Mouse (Mus musculus) layer of hippocampus, postnatal 10 days (tissue): ENCODE results near the gene Tmem248. TPM values are rescaled to one million over a fixed set of nuclear protein-coding genes. Genes with fewer than 3 reads are reported as not detected.

Source experiments
- DNase-seq, 2 experiments: peaks; one replicate each; pipeline ENCODE4 v3.0.0; 2021; ENCODE audit warnings: low spot score in 2 of 2
- total RNA-seq, 2 experiments: library from RNA; stranded (reverse); gene quantifications; 2 replicates each; pipeline ENCODE4 v1.2.3; 2021

Tmem248 gene
- total RNA-seq, 2 experiments from 2014 or later, result 36.1 to 37.0 TPM

- DNase-seq, result no peak
Observed at GRCm38 (mm10) chr5:130200233-130201029, 16.4 kb upstream of the Tmem248 start.

GRCm38 (mm10) chr5:130203948-130204347, 12.9 kb upstream of the Tmem248 start:
- no peak for DNase-seq

- DNase-seq, result no peak
Observed at GRCm38 (mm10) chr5:130204560-130204959, 12.3 kb upstream of the Tmem248 start.

- DNase-seq, result no peak
Observed at GRCm38 (mm10) chr5:130205441-130206023, 11.3 kb upstream of the Tmem248 start.

- DNase-seq, result no peak
Observed at GRCm38 (mm10) chr5:130207299-130207698, 9.6 kb upstream of the Tmem248 start.

GRCm38 (mm10) chr5:130212956-130213355, 3.9 kb upstream of the Tmem248 start:
- DNase-seq, result no peak

- no peak for DNase-seq
Observed at GRCm38 (mm10) chr5:130217406-130217805, 525 bp downstream of the Tmem248 start.

GRCm38 (mm10) chr5:130218336-130218735, 1.5 kb downstream of the Tmem248 start:
- DNase-seq, result no peak

GRCm38 (mm10) chr5:130221316-130221715, 4.4 kb downstream of the Tmem248 start:
- no peak for DNase-seq

- DNase-seq, result no peak
Observed at GRCm38 (mm10) chr5:130221760-130222145, 4.9 kb downstream of the Tmem248 start.

GRCm38 (mm10) chr5:130222146-130223004, 5.5 kb downstream of the Tmem248 start:
- peak; percentile 96 to 98 for DNase-seq

GRCm38 (mm10) chr5:130226790-130227189, 9.9 kb downstream of the Tmem248 start:
- no peak for DNase-seq

GRCm38 (mm10) chr5:130228120-130228519, 11.2 kb downstream of the Tmem248 start:
- no peak for DNase-seq

GRCm38 (mm10) chr5:130236302-130236701, 19.4 kb downstream of the Tmem248 start:
- DNase-seq, result no peak

GRCm38 (mm10) chr5:130239236-130239635, 22.4 kb downstream of the Tmem248 start:
- no peak for DNase-seq

- DNase-seq, result no peak
Observed at GRCm38 (mm10) chr5:130239856-130240255, 23.0 kb downstream of the Tmem248 start.

GRCm38 (mm10) chr5:130241426-130241825, 24.5 kb downstream of the Tmem248 start:
- no peak for DNase-seq

GRCm38 (mm10) chr5:130247823-130248222, 30.9 kb downstream of the Tmem248 start:
- DNase-seq, result no peak

- no peak for DNase-seq
Observed at GRCm38 (mm10) chr5:130254164-130255016, 37.5 kb downstream of the Tmem248 start.

GRCm38 (mm10) chr5:130255017-130255720, 38.3 kb downstream of the Tmem248 start, which contains the start of the genes Sbds and Tyw1:
Sbds (minus strand) TSS chr5:130255530.
Tyw1 (plus strand) TSS chr5:130255619.
- peak; percentile 95 to 97 for DNase-seq
